Mouse (Mus musculus): ENCODE results near the gene Gm7030.
"Not testable (repeated sequence)": the region's sequence is repeated elsewhere in the genome, so short reads cannot be mapped to it uniquely, and the experiment has no call there.

Gene Gm7030

DNA sequence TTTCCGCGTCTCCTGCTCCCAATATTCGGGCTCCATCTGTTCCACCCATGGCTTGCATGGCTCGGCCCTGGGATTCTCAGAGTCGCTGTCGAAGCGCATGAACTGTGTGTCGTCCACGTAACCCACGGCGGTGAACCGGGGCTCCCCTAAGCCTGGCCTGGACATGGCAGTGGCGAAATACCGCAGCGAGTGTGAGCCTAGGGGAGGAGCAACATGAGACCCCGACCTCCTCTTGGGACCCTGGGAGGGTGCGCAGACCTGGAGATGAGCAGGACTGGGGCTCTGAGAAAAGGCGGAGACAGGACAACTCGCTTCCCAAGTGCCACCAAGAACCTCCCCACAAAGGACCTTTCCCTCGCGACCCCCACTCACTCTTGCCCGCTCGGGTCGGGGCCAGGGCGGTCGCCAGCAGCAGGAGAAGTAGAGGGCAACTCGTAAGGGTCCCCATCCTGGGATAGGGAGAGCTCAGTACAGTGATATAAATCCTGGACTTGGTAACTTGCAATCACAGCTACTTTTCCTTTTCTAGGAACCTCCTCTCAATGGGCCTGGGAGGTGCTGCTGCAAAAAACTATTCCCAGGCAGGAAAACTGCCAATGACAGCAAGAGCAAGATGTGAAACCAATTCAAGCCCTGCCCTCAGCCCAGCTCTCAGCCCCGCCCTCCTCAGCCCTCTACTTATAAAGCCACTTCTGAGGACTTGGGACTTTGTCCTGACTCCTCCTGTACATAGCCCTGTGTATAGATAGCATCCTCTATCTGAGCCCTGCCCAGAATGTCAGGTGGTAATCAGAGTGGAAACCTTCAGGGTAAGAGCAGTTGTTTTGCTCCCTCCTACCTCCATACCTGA is at the start of gene Gm7030:
Gene Gm7030, minus strand, starts transcription at position 458 of the 850 bp plus-strand sequence.
- in situ Hi-C loops (cut with MboI; ENCODE audit: low sequenced_read_pairs) = not testable (repeated sequence)

DNA sequence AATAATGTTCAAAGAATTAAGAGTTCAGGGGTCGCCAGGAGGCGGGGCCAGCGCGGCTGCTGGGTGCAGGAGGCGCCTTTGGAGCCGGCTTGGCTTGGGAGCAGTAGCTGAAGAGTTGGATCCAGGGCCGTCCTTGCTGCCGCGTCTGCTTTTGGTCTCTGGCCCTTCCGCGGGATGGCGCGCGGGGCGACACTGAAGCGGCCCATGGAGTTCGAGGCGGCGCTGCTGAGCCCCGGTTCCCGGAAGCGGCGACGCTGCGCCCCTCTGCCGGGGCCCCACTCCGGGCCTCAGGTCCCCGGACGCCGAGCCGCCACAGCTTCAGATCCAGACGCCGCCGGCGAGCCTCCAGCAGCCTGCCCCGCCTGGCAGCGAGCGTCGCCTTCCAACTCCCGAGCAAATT is 49.7 kb upstream of the Gm7030 start:
- in situ Hi-C loops (cut with MboI; ENCODE audit: low sequenced_read_pairs) = not testable (repeated sequence)

DNA sequence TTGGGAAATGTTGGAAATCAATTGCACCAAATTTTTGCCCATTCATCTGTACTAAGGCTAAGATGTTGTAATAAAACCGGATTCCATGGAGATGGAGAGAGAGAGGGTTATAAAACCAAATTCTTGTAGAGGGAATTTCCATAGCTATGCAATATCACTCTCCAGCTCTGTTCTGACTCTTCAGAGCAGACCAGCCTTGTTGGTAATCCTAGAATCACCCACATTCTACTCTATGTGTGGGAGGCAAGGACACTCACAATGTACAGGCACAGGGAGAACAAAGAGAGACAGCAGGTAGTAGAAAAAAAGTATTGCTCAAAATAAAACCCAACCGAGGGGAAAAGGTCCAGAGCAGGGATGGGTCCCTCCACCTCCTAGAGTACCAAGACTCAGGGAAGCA is 46.9 kb upstream of the Gm7030 start:
- in situ Hi-C loops (cut with MboI; ENCODE audit: low sequenced_read_pairs) = not testable (repeated sequence)

DNA sequence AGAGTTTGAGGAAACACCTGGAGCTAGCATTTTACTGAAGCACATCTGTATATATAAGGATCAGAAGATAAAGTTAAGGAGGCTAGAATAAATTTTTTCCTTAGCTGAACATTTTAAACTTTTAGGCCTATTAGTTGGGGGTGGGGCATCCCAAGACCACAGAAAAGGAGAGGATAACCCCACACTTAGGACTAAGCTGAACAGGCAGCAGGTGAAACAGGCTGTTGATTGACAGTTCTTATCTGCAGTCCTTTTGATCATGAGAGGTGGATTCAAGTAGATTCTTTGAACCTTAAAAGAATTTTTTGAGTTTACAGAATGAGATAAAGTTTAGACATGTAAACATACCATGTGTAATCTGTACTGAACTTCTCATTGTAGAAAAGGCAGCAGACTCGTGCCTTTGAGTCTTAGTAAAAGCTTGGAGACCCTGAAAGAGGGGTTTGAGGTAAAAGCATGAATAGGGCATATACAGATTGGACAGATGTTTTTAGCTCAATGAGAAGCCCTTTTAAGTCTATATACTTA is 41.1 kb upstream of the Gm7030 start:
- in situ Hi-C loops (cut with MboI; ENCODE audit: low sequenced_read_pairs) = no loop called here

DNA sequence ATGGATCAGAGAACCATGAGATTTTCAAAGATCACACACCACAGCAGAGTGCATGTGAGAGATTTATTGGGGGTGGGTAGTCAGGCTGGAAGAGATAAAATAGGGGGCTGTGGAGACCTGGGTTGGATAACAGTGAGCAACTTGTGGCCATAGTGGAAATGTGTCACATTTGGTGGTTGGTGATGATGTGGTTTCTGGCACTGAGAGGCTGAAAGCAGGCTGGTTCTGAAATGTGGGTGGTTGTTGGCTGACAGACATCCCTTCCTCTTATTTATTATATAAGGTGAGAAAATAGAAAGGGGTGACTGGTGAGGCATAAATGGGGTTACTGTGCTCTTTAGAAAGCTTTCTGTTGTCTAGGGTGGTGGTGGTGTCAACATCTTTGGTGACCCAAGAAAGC is 40.5 kb upstream of the Gm7030 start:
- in situ Hi-C loops (cut with MboI; ENCODE audit: low sequenced_read_pairs) = no loop called here

DNA sequence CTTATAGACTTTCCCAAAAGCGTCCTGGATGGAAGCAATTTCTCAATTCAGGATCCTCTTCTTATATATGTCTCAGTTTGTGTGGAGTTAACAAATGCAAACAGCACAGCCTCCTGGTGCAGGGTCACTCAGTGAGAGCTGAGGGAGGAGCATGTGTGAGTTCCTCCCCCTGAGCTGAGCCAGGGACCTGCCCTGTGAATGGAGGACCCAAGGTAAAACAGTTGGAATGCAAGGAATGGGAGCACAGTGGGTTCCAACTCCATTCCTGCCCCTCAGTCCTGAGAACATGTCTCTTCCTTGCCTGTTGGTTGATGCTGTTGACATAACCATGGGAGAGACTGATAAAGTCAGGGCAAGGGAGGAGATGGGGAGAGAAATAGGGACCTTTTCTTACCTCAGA is 39.9 kb upstream of the Gm7030 start:
- in situ Hi-C loops (cut with MboI; ENCODE audit: low sequenced_read_pairs) = not testable (repeated sequence)

DNA sequence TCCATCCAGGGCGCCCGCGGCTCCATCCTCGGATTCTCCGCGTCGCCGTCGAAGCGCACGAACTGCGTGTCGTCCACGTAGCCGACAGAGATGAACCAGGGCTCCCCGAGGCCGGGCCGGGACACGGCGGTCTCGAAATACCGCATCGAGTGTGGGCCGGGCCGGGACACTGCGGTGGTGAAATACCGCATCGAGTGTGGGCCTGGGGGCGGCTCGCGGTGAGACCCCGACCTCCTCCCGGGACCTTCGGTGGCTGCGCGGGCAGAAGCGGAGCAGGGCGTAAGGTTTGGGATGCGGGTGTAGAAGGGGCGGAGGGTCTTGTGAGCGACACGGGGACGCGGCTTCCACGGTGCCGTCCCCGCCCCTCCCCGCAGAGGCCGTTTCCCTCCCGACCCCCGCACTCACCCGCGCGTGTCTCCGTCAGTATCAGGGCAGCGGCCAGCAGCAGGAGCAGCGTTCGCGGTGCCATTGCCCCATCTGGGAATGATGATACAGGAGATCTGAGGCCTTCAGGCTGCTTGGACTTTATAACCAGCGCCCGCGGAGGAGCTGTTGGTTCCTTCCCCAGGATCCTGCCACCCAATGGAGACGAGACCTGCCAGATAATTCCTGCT is 38.9 kb upstream of the Gm7030 start, which contains the start of gene Gm8909:
Gene Gm8909, minus strand, starts transcription at position 499 of the 614 bp plus-strand sequence.
- in situ Hi-C loops (cut with MboI; ENCODE audit: low sequenced_read_pairs) = no loop called here

DNA sequence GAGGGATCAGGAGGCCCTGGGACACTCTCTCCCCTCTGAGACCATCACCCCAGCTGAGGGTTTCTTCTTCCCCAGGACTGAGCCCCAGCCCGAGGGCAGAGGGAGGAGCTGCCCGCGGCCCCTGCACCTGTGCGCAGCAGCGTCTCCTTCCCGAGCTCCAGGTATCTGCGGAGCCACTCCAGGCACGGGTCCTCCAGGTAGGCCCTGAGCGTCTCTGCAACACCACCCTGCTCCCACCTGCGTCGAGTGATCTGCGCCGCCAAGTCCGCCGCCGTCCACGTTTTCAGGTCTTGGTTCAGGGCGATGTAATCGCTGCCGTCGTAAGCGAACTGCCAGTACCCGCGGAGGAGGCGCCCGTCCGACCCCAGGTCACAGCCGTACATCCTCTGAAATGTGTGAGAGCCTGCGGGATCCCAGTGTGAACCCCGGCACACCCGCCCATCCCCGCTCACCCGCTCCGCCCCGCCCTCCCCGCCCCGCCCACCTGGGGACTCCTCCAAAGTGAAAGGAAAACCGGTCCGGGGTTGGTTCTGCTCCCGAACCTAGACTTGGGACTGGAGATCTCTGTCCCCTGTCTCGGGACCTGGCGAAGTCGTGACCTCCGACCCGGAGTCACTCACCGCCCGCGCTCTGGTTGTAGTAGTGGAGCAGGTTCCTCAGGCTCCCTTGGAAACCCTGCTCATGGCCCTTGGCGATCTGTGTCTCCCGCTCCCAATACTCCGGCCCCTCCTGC is 38.2 kb upstream of the Gm7030 start:
- in situ Hi-C loops (cut with MboI; ENCODE audit: low sequenced_read_pairs) = no loop called here

DNA sequence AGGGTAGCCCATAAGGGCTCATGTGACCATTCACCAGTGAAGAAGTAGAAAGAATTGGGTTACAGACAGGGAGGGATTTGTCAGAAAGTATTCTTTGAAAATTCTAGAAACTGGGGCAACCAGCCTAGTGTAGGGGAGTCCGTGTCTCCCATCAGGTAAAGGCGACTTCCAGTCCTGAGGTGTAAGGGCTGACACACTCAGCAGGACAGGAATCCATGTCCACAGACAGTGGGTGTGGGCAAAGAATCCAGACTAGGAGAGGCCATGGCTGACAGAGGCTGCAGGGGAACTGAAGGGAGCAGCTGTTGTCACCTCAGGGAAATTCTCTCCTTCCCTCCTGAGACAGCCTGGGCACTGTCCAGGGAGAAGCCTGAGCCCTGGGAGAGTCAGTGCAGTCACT is 37.7 kb upstream of the Gm7030 start:
- in situ Hi-C loops (cut with MboI; ENCODE audit: low sequenced_read_pairs) = not testable (repeated sequence)

DNA sequence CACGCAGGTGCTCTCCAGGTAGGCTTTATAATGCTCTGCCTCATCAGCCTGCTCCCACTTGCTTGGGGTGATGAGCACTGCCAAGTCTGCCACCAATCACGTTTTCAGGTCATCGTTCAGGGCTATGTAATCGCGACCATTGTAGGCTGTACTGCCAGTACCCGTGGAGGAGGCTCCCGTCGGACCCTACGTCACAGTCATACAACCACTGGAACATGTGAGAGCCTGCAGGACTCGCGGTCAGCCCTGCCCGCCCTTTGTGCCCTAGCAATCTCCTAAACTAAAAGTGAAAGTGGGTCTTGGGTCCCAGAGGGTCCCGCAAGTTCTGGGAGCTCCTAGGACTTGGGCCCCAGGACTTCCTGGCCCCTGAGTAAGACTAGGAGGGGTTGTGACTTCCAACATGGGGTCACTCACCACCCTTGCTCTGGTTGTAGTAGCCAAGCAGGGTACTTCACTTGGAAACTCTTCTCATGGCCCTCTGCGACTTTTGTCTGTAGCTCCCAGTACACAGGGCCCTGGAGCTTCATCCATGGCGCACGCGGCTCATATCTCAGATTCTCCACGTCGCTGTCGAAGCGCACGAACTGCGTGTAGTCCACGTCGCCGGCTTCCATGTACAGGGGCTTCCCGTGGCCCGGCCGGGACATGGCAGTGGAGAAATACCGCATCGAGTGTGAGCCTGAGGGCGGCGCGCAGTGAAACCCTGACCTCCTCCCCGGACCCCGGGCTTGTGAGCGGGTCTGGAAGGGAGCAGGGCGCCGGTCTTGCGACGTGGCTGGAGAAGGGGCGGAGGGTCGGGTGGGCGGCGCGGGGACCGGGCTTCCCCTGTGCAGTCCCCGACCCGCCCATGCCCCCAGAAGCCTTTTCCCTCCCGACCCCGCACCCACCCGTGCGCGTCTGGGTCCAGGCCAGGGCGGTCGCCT is 32.2 kb upstream of the Gm7030 start:
- in situ Hi-C loops (cut with MboI; ENCODE audit: low sequenced_read_pairs) = no loop called here

DNA sequence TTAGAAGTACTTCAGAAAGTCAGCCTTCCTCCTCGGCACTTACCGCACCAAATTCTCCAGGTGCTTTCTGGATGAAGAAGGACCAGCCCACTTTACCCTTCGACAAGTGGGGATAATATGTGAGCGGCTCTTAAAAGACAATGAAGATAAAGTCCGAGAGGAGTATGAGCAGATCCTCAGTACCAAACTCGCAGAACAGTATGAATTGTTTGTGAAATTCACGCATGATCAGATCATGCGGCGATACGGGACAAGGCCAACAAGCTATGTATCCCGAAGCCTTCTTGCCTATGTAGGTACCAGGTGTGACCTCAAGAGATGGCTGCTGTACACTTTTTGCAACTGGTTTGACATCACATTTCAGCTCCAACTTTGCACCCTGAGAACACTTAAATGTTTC is 29.0 kb upstream of the Gm7030 start:
- in situ Hi-C loops (cut with MboI; ENCODE audit: low sequenced_read_pairs) = loop anchor here (10.0 kb wide), 1 partner anchor 63 kb away; no protein-coding TSS in a partner anchor

DNA sequence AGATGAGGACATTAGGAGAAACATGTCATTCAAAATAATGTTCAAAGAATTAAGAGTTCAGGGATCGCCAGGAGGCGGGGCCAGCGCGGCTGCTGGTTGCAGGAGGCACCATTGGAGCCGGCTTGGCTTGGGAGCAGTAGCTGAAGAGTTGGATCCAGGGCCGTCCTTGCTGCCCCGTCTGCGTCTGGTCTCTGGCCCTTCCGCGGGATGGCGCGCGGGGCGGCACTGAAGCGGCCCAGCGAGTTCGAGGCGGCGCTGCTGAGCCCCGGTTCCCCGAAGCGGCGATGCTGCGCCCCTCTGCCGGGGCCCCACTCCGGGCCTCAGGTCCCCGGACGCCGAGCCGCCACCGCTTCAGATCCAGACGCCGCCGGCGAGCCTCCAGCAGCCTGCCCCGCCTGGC is 28.6 kb upstream of the Gm7030 start:
- in situ Hi-C loops (cut with MboI; ENCODE audit: low sequenced_read_pairs) = loop anchor here (10.0 kb wide), 1 partner anchor 63 kb away; no protein-coding TSS in a partner anchor

DNA sequence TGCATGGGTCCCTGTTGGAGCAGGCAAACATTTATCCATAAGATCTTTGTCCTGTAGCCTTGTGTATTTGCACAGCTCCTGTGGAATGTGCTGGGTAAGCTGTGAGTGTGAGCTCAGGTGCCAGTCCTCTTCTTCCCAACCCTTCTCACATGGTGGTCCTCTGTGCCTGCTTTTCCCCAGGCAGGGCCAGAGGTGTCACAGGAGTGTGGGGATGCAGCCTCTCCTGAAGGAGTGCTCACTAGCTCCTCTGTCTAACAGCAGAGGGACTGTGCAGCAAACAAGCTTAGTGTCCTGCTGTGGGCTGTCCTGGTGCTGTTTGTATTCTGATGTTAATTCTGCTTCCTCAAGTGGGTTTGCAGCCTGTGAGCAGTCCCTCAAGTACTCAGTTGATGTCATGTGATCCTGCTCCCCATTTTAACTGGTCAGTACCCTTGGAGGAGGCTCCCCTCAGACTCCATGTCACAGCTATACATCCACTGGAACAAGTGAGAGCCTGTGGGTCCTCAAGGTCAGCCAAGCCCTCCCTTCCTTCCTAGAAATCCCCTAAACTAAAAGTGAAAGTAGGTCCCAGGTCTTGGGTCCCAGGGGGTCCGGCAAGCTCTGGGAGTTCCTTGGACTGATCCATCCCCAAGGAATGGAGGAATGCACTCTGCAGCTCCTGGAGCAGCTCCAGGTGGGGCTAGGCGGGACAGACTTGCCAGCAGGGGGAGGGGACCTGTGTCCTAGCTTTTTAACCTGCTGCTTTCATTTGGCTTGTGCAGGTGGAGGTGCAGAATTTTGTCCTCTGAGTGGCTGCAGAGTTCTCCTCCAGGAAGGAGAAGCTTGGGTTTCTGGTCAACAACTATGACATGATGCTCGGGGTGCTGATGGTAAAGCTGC is 25.3 kb upstream of the Gm7030 start:
- in situ Hi-C loops (cut with MboI; ENCODE audit: low sequenced_read_pairs) = loop anchor here (10.0 kb wide), 1 partner anchor 60 kb away; no protein-coding TSS in a partner anchor

DNA sequence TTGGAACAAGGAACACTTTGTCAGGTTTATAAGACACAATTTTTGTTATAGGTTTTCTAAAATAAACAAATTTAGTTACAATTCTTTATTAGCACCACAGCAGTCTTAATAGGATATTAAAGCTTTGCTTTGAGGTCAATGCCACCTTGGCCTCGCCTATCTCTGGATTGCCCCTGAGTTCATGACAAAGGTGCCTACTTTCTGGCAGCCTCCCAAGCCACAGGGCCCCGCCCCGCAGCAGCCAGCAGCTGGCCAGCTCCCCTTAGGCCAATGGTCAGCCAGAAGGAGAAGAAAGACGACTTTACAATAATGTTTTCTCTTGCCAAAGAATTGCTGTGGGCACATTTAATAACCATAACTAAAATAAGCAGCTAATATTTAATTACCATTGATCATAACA is 22.0 kb upstream of the Gm7030 start:
- in situ Hi-C loops (cut with MboI; ENCODE audit: low sequenced_read_pairs) = loop anchor here (10.0 kb wide), 1 partner anchor 56 kb away; no protein-coding TSS in a partner anchor

DNA sequence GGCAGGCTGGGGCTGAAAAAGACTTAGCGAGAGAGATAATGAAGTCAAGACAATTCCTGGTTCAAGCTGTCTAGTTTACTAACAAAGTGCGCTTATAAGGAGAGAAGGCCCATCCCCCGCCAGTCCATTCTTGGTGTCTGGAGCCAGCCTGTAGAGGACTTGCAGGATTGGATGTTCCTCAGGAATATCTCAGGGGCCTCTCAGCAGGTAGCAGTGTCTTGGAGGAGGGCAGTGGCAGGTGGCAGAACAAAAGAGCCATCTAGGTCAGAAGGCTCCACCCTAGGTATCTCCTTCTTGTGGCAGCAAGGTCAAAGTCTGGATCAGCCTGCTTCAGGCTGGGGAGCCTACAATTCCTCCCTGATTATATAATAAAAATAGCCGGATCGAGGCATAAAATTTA is 19.2 kb upstream of the Gm7030 start:
- in situ Hi-C loops (cut with MboI; ENCODE audit: low sequenced_read_pairs) = not testable (repeated sequence)

DNA sequence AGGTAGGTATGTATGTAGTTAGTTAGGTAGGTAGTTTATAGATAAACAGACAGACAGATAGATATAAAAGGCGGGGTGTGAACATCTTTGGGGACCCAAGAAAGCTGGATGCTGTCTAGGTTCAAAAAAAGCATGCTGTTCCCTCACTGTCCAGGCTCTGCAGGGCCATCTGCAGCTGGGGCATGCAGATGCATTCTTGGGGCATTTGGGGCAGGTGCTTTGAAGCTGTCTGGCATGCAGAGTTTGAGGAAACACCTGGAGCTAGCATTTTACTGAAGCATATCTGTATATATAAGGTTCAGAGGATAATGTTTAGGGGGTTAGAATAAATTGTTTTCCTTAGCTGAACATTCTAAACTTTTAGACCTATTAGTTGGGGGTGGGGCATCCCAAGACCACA is 17.7 kb upstream of the Gm7030 start:
- in situ Hi-C loops (cut with MboI; ENCODE audit: low sequenced_read_pairs) = not testable (repeated sequence)

DNA sequence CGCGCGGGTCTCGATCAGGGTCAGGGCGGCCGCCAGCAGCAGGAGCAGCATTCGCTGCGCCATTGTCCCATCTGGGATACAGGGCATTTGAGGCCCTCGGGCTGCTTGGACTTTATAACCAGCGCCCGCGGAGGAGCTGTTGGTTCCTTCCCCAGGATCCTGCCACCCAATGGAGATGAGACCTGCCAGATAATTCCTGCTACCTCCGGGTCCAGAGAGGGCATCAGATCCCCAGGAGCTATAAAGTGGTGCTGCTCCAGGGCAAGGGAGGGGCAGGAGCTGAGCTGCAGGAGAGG is 16.6 kb upstream of the Gm7030 start:
- in situ Hi-C loops (cut with MboI; ENCODE audit: low sequenced_read_pairs) = not testable (repeated sequence)

DNA sequence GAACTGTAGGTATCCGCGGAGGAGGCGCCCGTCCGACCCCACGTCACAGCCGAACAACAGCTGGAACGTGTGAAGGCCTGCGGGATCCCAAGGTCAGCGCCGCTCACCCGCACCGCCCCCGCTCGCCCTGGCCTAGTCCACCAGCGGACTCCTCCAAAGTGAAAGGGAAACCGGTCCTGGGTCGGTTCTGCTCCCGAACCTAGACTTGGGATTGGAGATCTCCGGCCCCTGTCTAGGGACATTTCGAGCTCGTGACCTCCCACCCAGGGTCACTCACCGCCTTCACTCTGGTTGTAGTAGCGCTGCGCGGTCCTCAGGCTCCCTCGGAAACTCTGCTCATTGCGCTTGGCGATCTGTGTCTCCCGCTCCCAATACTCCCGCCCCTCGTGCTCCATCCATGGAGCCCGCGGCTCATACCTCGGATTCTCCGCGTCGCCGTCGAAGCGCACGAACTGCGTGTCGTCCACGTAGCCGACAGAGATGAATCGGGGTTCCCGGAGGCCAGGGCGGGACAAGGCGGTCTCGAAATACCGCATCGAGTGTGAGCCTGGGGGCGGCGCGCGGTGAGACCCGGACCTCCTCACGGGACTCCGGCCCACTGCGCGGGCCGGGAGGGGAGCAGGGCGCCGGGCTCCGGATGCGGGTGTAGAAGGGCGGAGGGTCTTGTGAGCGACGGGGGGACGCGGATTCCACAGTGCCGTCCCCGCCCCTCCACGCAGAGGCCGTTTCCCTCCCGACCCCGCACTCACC is 16.1 kb upstream of the Gm7030 start:
- in situ Hi-C loops (cut with MboI; ENCODE audit: low sequenced_read_pairs) = no loop called here

Data from CH12F3 (cell line).